Mouse (Mus musculus) heart, postnatal 0 days (tissue): ENCODE data around the gene Lbhd2.

Experiments
- CTCF ChIP-seq: IDR thresholded peaks from 2 replicates; pipeline ENCODE4 v1.5.1; 2016; ENCODE audit warnings: antibody characterized with exemption, control low read depth, low read depth
- EP300 ChIP-seq: IDR thresholded peaks from 2 replicates; pipeline ENCODE4 v1.6.1; 2016; ENCODE audit warnings: antibody characterized with exemption, low read depth

DNA sequence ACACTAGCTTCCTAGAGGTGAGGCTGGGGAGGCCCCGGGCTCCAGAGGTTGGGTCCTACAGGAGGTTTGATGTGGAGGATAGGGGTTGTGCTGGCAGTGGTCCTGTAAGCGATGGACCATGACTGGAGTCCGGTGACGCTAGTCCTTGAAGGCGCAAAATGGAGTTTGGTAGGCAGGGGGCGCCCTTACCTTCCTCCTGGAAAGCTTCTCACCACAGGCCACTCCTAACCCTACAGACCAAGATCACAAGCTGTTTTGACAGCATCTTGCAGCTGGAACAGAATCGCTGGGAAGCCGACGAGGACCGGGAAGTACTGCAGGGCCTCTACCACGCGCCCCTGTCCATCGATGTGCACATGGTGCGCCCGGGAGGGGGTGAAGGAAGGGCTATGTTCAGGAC lies 18.6 kb downstream of the Lbhd2 start:
- TF ChIP-seq CTCF = peak; percentile 81
- no peak for TF ChIP-seq EP300
